Mouse (Mus musculus): Measurements from ENCODE around the gene Nptx1. TPM values are rescaled to one million over a fixed set of nuclear protein-coding genes. Genes with fewer than 3 reads are reported as not detected.
A peak's percentile ranks its signal among the peaks of the same experiment; 100 is the strongest.

Nptx1 gene
- polyA plus RNA-seq, 1 experiment from 2014 or later, result not detected

DNA sequence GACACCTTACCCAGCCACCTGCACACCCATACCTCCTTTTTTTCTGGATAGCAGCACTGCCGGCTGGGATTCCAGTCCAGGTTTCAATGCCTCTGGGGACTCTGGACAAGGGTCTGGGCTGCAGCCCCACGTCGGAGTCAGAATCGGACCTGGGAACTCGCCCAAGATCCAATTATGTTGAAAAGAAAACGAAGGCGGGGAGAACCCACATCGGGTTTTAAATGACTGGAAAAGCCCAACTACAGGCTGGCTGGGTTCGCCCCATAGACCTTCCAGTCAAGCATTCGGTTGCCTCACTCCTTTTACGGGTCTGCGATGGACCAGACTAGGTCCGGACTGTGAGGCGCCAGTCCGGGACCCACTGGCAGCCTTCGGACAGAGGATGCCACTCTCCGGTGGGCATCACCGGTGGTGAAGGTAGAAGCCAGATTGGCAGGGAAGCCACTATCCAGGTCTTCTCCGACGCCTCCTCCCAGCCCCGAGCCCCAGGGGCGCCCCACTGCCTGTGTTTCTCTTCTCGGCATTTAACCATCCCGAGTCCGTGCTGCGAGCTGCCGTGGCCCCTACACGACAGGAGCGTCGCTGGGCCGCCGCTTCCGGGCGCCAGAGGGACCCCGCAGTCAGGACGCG lies 1.3 kb upstream of the Nptx1 start:
- H3K27me3 ChIP-seq (ENCODE audit: insufficient read depth, low read length), result peaks cover 65% of the 10 kb centered on the region
- 2% methylated on average over 37 of the region's 37 CpGs for WGBS (ENCODE audit: insufficient replicate concordance)

GRCm38 (mm10) chr11:119547951-119548591 lies 518 bp upstream of the Nptx1 start:
- H3K9ac ChIP-seq (replicated peaks), result no peak overlapping the region; the same call in 1 of the 2 replicates
- ATAC-seq (no peak), DNase-seq (no peak)
- no peak for TF ChIP-seq EP300 (IDR thresholded peaks at IDR 0.05; ENCODE audit: low read depth)
- TF ChIP-seq CTCF (IDR thresholded peaks at IDR 0.05; ENCODE audit: low read depth), result no peak
- H3K27me3 ChIP-seq (ENCODE audit: insufficient read depth, low read length), result peaks cover 69% of the 10 kb centered on the region
- no peaks in the 10 kb centered on the region for H3K36me3 ChIP-seq (replicated peaks; ENCODE audit: insufficient read depth, low read length)
- H3K4me3 ChIP-seq (ENCODE audit: low read depth, low read length), result peak overlapping the region; percentile 51
- H3K4me1 ChIP-seq (ENCODE audit: insufficient read depth), result peaks cover 39% of the 10 kb centered on the region
- no peak overlapping the region for H3K27ac ChIP-seq (ENCODE audit: low read depth)
- no peaks in the 10 kb centered on the region for H3K9me3 ChIP-seq (ENCODE audit: low read length)
- peak overlapping the region; percentile 79 for H3K4me2 ChIP-seq (ENCODE audit: low read depth, low read length)
- 1% methylated on average over 36 of the region's 39 CpGs for WGBS (ENCODE audit: insufficient replicate concordance)

More for the DNA sequence above, 1.3 kb upstream of the Nptx1 start:
- Histone ChIP-seq H3K4me1 (ENCODE audit: insufficient read depth) (peaks cover 39% of the 10 kb centered on the region), H3K4me2 (ENCODE audit: low read depth, low read length) (peak overlapping the region; percentile 79), H3K27ac (ENCODE audit: low read depth) (no peak overlapping the region), H3K9ac (replicated peaks) (no peak overlapping the region), H3K36me3 (replicated peaks; ENCODE audit: insufficient read depth, low read length) (no peaks in the 10 kb centered on the region), H3K9me3 (ENCODE audit: low read length) (no peaks in the 10 kb centered on the region), H3K4me3 (ENCODE audit: low read depth, low read length) (peak overlapping the region; percentile 51; the same call in 1 of the 2 replicates)
- ATAC-seq (no peak), DNase-seq (no peak)
- no peak for TF ChIP-seq EP300 (IDR thresholded peaks at IDR 0.05; ENCODE audit: low read depth)
- no peak for TF ChIP-seq CTCF (IDR thresholded peaks at IDR 0.05; ENCODE audit: low read depth)

DNA sequence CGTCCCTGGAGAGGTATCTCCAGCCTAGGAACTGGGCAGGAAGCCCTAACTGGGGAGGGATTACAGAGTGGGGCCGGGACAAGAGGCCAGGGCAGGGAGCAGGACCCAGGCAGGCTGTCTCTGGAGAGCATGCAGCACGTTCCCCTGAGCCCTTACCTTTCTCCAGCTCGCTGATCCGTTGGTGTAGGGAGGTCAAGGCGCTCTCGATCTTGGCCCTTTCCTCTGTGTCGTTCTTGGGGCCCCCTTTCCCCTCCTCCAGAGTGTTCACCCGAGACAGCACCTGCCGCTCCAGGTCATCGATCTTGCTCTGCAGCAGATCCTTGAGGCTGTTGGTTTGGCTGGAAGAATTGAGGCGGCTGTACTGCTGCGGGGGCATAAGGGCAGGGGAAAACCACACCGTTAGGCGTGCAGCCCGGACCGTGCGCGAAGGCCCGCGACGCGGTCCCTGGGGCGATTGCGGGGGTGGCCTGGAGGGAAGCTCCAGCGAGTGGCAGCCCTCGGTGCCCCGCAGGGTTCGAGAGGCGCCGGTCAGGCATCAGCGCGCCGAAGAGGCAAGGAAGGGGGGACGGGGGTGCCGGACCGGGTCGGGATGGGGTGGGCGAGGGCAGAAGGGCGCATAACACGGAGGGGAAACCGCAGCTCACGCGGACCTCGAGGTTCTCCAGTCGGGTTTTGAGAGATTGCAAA lies 914 bp downstream of the Nptx1 start:
- Histone ChIP-seq H3K4me3 (ENCODE audit: low read depth, low read length) (peak overlapping the region; percentile 51), H3K4me2 (ENCODE audit: low read depth, low read length) (peak overlapping the region; percentile 79), H3K4me1 (ENCODE audit: insufficient read depth) (peaks cover 31% of the 10 kb centered on the region), H3K9me3 (ENCODE audit: low read length) (no peaks in the 10 kb centered on the region), H3K36me3 (replicated peaks; ENCODE audit: insufficient read depth, low read length) (no peaks in the 10 kb centered on the region), H3K27me3 (ENCODE audit: insufficient read depth, low read length) (peaks cover 78% of the 10 kb centered on the region), H3K27ac (ENCODE audit: low read depth) (no peak overlapping the region), H3K9ac (replicated peaks) (no peak overlapping the region)
- TF ChIP-seq CTCF (IDR thresholded peaks at IDR 0.05; ENCODE audit: low read depth) (no peak), EP300 (IDR thresholded peaks at IDR 0.05; ENCODE audit: low read depth) (no peak)
- no peak for DNase-seq
- ATAC-seq, result no peak
- WGBS (ENCODE audit: insufficient replicate concordance), result 3% methylated on average over 42 of the region's 46 CpGs

GRCm38 (mm10) chr11:119545741-119546495 lies 1.6 kb downstream of the Nptx1 start:
- H3K36me3 ChIP-seq (replicated peaks; ENCODE audit: insufficient read depth, low read length), result no peaks in the 10 kb centered on the region
- TF ChIP-seq CTCF (IDR thresholded peaks at IDR 0.05; ENCODE audit: low read depth) (peak; percentile 28), EP300 (IDR thresholded peaks at IDR 0.05; ENCODE audit: low read depth) (no peak)
- no peak overlapping the region for H3K27ac ChIP-seq (ENCODE audit: low read depth)
- no peak overlapping the region for H3K4me2 ChIP-seq (ENCODE audit: low read depth, low read length)
- peaks cover 31% of the 10 kb centered on the region for H3K4me1 ChIP-seq (ENCODE audit: insufficient read depth)
- 7% methylated on average over 10 of the region's 10 CpGs for WGBS (ENCODE audit: insufficient replicate concordance)
- H3K4me3 ChIP-seq (ENCODE audit: low read depth, low read length), result no peak overlapping the region
- no peaks in the 10 kb centered on the region for H3K9me3 ChIP-seq (ENCODE audit: low read length)
- H3K27me3 ChIP-seq (ENCODE audit: insufficient read depth, low read length), result peaks cover 83% of the 10 kb centered on the region
- no peak overlapping the region for H3K9ac ChIP-seq (replicated peaks)
- ATAC-seq (no peak), DNase-seq (no peak)

- Histone ChIP-seq H3K27ac (ENCODE audit: low read depth) (no peak overlapping the region), H3K4me1 (ENCODE audit: insufficient read depth) (peaks cover 31% of the 10 kb centered on the region), H3K27me3 (ENCODE audit: insufficient read depth, low read length) (peaks cover 82% of the 10 kb centered on the region), H3K9me3 (ENCODE audit: low read length) (no peaks in the 10 kb centered on the region), H3K4me3 (ENCODE audit: low read depth, low read length) (no peak overlapping the region), H3K36me3 (replicated peaks; ENCODE audit: insufficient read depth, low read length) (no peaks in the 10 kb centered on the region), H3K9ac (replicated peaks) (no peak overlapping the region), H3K4me2 (ENCODE audit: low read depth, low read length) (no peak overlapping the region)
- WGBS (ENCODE audit: insufficient replicate concordance), result 32% methylated on average over 3 of the region's 3 CpGs
- TF ChIP-seq CTCF (IDR thresholded peaks at IDR 0.05; ENCODE audit: low read depth) (no peak), EP300 (IDR thresholded peaks at IDR 0.05; ENCODE audit: low read depth) (no peak)
- ATAC-seq (no peak), DNase-seq (no peak)
Observed at GRCm38 (mm10) chr11:119545281-119545680, 2.3 kb downstream of the Nptx1 start.

All from liver, postnatal 0 days (tissue).